Mouse (Mus musculus) stomach, postnatal 0 days (tissue): ENCODE results near the gene Senp7. TPM values are rescaled to one million over a fixed set of nuclear protein-coding genes. Genes with fewer than 3 reads are reported as not detected.
A peak's percentile ranks its signal among the peaks of the same experiment; 100 is the strongest.
"Not testable (repeated sequence)": the region's sequence is repeated elsewhere in the genome, so short reads cannot be mapped to it uniquely, and the experiment has no call there.

Experiments
- ATAC-seq: fragments of 200-750 bp; cut with Nextera tagmentation; 2 replicates; pipeline ENCODE4 v1.8.0; 2017; ENCODE audit not compliant: low FRiP score, low TSS enrichment
- DNase-seq: peaks from one replicate; pipeline ENCODE4 v3.0.0-alpha.2; 2016; ENCODE audit warnings: low spot score
- H3K27ac ChIP-seq: fragments of 300-500 bp; sonication (generic); replicated peaks from 2 replicates; pipeline ENCODE4 v1.5.1; 2014; ENCODE audit warnings: mild to moderate bottlenecking, control low read depth
- H3K27me3 ChIP-seq: fragments of 300-500 bp; sonication (generic); 2 replicates; pipeline ENCODE4 v1.6.1; 2014; ENCODE audit warnings: low read length; ENCODE audit not compliant: control insufficient read depth, insufficient read depth
- H3K36me3 ChIP-seq: fragments of 300-500 bp; sonication (generic); 2 replicates; pipeline ENCODE4 v1.6.1; 2014; ENCODE audit warnings: low read length, mixed read lengths; ENCODE audit not compliant: control insufficient read depth, insufficient read depth
- H3K4me1 ChIP-seq: fragments of 300-500 bp; sonication (generic); replicated peaks from 2 replicates; pipeline ENCODE4 v1.6.1; 2014; ENCODE audit warnings: antibody characterized with exemption; ENCODE audit not compliant: control insufficient read depth, insufficient read depth
- H3K4me2 ChIP-seq: fragments of 300-500 bp; sonication (generic); replicated peaks from 2 replicates; pipeline ENCODE4 v1.6.1; 2014; ENCODE audit warnings: low read depth, mild to moderate bottlenecking, control low read depth, moderate library complexity
- H3K4me3 ChIP-seq: fragments of 300-500 bp; sonication (generic); 2 replicates; pipeline ENCODE4 v1.5.1; 2014; ENCODE audit warnings: low read depth, low read length, control low read depth
- H3K9ac ChIP-seq: fragments of 300-500 bp; sonication (generic); 2 replicates; pipeline ENCODE4 v1.6.1; 2014; ENCODE audit warnings: mild to moderate bottlenecking, low read length, control low read depth, mixed read lengths
- H3K9me3 ChIP-seq: fragments of 300-500 bp; sonication (generic); 2 replicates; pipeline ENCODE4 v1.6.1; 2016; ENCODE audit warnings: low read length; ENCODE audit not compliant: control insufficient read depth
- CTCF ChIP-seq: IDR thresholded peaks from 2 replicates; pipeline ENCODE4 v1.5.1; 2016; ENCODE audit warnings: antibody characterized with exemption, low read depth, mild to moderate bottlenecking, moderate library complexity
- EP300 ChIP-seq: optimal IDR thresholded peaks from 2 replicates; pipeline ENCODE3; 2016; ENCODE audit warnings: antibody characterized with exemption
- WGBS: fragments of 180-500 bp; shearing (Covaris S2); extraction: QIAGEN DNeasy Blood & Tissue Kit; methylation state at CpG from one replicate; pipeline ENCODE4 v1.1.7; 2014; 5-methylcytosine and 5-hydroxymethylcytosine counted together
- polyA plus RNA-seq: library from polyadenylated mRNA; unstranded; fragments of >200 nt; fragmentation: Nextera tagmentation; extraction: Ambion mirVana; gene quantifications from 2 replicates; pipeline ENCODE4 v1.2.1, GENCODE M21; 2015

Senp7 gene
- polyA plus RNA-seq, result 11.0 and 12.6 TPM in 2 replicates

- not testable (repeated sequence) for H3K4me2 ChIP-seq, H3K36me3 ChIP-seq, ATAC-seq, H3K4me1 ChIP-seq, H3K9me3 ChIP-seq, H3K27ac ChIP-seq, H3K4me3 ChIP-seq, H3K9ac ChIP-seq, H3K27me3 ChIP-seq, DNase-seq
- WGBS, result no CpG with 5 or more reads among the region's 4 CpGs
Measured at GRCm38 (mm10) chr16:56048038-56048437, at the start of gene Senp7. Senp7 (plus strand) TSS chr16:56048338.

GRCm38 (mm10) chr16:56006798-56007197, 41.3 kb upstream of the Senp7 start:
- TF ChIP-seq CTCF, result no peak
- TF ChIP-seq EP300, result no peak
- Histone ChIP-seq H3K9me3 (no peaks in the 10 kb centered on the region), H3K4me3 (no peak overlapping the region), H3K9ac (no peak overlapping the region), H3K27me3 (no peaks in the 10 kb centered on the region), H3K27ac (no peak overlapping the region), H3K36me3 (peaks cover 13% of the 10 kb centered on the region), H3K4me1 (no peaks in the 10 kb centered on the region), H3K4me2 (no peak overlapping the region)
- WGBS, result 94% methylated on average over 11 of the region's 11 CpGs
- DNase-seq, result no peak
- ATAC-seq, result no peak

- no peak for TF ChIP-seq EP300
- no peak for TF ChIP-seq CTCF
- H3K9ac ChIP-seq, result no peak overlapping the region
- no peak overlapping the region for H3K27ac ChIP-seq
- no peaks in the 10 kb centered on the region for H3K27me3 ChIP-seq
- H3K4me2 ChIP-seq, result no peak overlapping the region
- H3K4me1 ChIP-seq, result no peaks in the 10 kb centered on the region
- H3K9me3 ChIP-seq, result no peaks in the 10 kb centered on the region
- peaks cover 13% of the 10 kb centered on the region for H3K36me3 ChIP-seq
- WGBS, result 83% methylated on average over 1 of the region's 1 CpGs
- H3K4me3 ChIP-seq, result no peak overlapping the region
- ATAC-seq (no peak), DNase-seq (no peak)
Measured at GRCm38 (mm10) chr16:56008862-56009261, 39.3 kb upstream of the Senp7 start.

GRCm38 (mm10) chr16:56012789-56013743, 35.1 kb upstream of the Senp7 start:
- 84% methylated on average over 10 of the region's 10 CpGs for WGBS
- DNase-seq (no peak), ATAC-seq (0 out of 2 replicates have a peak, but pooled peaks have one; percentile 35)
- Histone ChIP-seq H3K9me3 (no peaks in the 10 kb centered on the region), H3K36me3 (peaks cover 21% of the 10 kb centered on the region), H3K4me1 (no peaks in the 10 kb centered on the region), H3K4me3 (no peak overlapping the region), H3K27me3 (no peaks in the 10 kb centered on the region), H3K4me2 (no peak overlapping the region), H3K9ac (no peak overlapping the region), H3K27ac (no peak overlapping the region)
- TF ChIP-seq CTCF (peak; percentile 14; the same call in 1 of the 2 replicates), EP300 (no peak)

- Histone ChIP-seq H3K9ac (no peak overlapping the region), H3K27me3 (no peaks in the 10 kb centered on the region), H3K36me3 (peaks cover 25% of the 10 kb centered on the region), H3K4me1 (no peaks in the 10 kb centered on the region), H3K4me3 (no peak overlapping the region), H3K4me2 (no peak overlapping the region), H3K9me3 (no peaks in the 10 kb centered on the region), H3K27ac (no peak overlapping the region)
- no peak for TF ChIP-seq CTCF
- DNase-seq (no peak), ATAC-seq (no peak)
- 66% methylated on average over 7 of the region's 7 CpGs for WGBS
Measured at GRCm38 (mm10) chr16:56014076-56014475, 34.1 kb upstream of the Senp7 start.

GRCm38 (mm10) chr16:56019660-56020059, 28.5 kb upstream of the Senp7 start:
- DNase-seq (no peak), ATAC-seq (no peak)
- Histone ChIP-seq H3K4me2 (no peak overlapping the region), H3K36me3 (peaks cover 28% of the 10 kb centered on the region), H3K9me3 (no peaks in the 10 kb centered on the region), H3K4me1 (no peaks in the 10 kb centered on the region), H3K4me3 (no peak overlapping the region), H3K9ac (no peak overlapping the region), H3K27ac (no peak overlapping the region), H3K27me3 (no peaks in the 10 kb centered on the region)
- no peak for TF ChIP-seq EP300
- no peak for TF ChIP-seq CTCF
- WGBS, result 96% methylated on average over 7 of the region's 7 CpGs
